Mouse (Mus musculus) B cell, adult (primary cell): ENCODE measurements around the gene Gpcpd1. TPM values are rescaled to one million over a fixed set of nuclear protein-coding genes. Genes with fewer than 3 reads are reported as not detected.

ENCODE experiments used
- total RNA-seq: library from RNA; stranded (reverse); gene quantifications from 4 replicates; pipeline ENCODE4 v1.2.4, GENCODE M21; 2023; ENCODE audit not compliant: inconsistent age

The Gpcpd1 gene
- 140 to 147 TPM (median 141 TPM) in 4 replicates for total RNA-seq

DNA sequence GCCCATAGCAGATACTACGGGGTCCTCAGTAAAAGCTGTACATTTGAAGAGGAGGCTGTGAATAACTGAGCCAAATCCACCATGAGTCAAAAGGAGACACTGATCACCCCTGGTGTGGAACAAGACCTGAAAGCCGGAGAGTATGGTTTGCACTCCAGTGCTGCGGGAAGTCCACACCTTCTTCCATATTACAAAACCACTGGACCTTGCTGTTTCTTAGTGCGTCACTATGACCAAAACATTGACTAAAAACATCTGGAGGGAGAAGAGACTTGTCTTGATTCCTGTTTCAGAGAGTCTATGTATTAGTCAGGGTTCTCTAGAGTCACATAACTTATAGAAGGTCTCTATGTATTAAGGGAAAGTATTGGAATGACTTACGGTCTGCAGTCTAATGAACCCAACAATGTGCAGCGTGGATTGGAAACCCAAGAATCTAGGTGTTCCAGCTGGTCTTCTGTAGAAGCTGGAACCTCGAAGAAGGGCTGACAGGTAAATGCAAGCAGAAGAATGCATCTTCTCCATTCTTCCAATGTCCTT lies at the start of gene Gpcpd1:
Gene Gpcpd1, minus strand, starts transcription at position 490 of the 540 bp plus-strand sequence.

Other genes starting within 250 kb of the Gpcpd1 start
- not detected in 4 replicates for gene Prokr2, start 202.3 kb downstream of the Gpcpd1 start, total RNA-seq
- 10.6 to 17.0 TPM (median 14.7 TPM) in 4 replicates for gene Shld1, start 99.2 kb upstream of the Gpcpd1 start, total RNA-seq
- not detected in 4 replicates for gene Chgb, start 193.5 kb upstream of the Gpcpd1 start, total RNA-seq
- 42.1 to 43.9 TPM (median 43.4 TPM) in 4 replicates for gene Trmt6, start 228.3 kb upstream of the Gpcpd1 start, total RNA-seq
- 4.4 to 6.8 TPM (median 6.2 TPM) in 4 replicates for gene Mcm8, start 228.4 kb upstream of the Gpcpd1 start, total RNA-seq